Mouse (Mus musculus) limb, embryonic 14.5 days (tissue): ENCODE results near the gene Rfc1. TPM values are rescaled to one million over a fixed set of nuclear protein-coding genes. Genes with fewer than 3 reads are reported as not detected.
"Not testable (repeated sequence)": the region's sequence is repeated elsewhere in the genome, so short reads cannot be mapped to it uniquely, and the experiment has no call there.

ENCODE experiments used
- ATAC-seq: fragments of 200-750 bp; cut with Nextera tagmentation; 2 replicates; pipeline ENCODE4 v1.8.0; 2017; ENCODE audit warnings: low read depth, moderate number of reproducible peaks, moderate TSS enrichment; ENCODE audit not compliant: low FRiP score
- DNase-seq: peaks from one replicate; pipeline ENCODE4 v3.0.0-alpha.2; 2015; ENCODE audit warnings: low spot score
- H3K27ac ChIP-seq: fragments of 300-500 bp; sonication (generic); replicated peaks from 2 replicates; pipeline ENCODE4 v1.5.1; 2014; ENCODE audit warnings: low read depth, mild to moderate bottlenecking, low read length, moderate library complexity, mixed read lengths
- H3K27me3 ChIP-seq: fragments of 300-500 bp; sonication (generic); 2 replicates; pipeline ENCODE4 v1.6.1; 2014; ENCODE audit warnings: low read length, mixed read lengths; ENCODE audit not compliant: control insufficient read depth, insufficient read depth
- H3K36me3 ChIP-seq: fragments of 300-500 bp; sonication (generic); 2 replicates; pipeline ENCODE4 v1.6.1; 2014; ENCODE audit warnings: mild to moderate bottlenecking, low read length, moderate library complexity, mixed read lengths; ENCODE audit not compliant: control insufficient read depth, insufficient read depth
- H3K4me1 ChIP-seq: fragments of 300-500 bp; sonication (generic); 2 replicates; pipeline ENCODE4 v1.6.1; 2014; ENCODE audit warnings: antibody characterized with exemption, low read length, mixed read lengths; ENCODE audit not compliant: control insufficient read depth, insufficient read depth
- H3K4me2 ChIP-seq: fragments of 300-500 bp; sonication (generic); replicated peaks from 2 replicates; pipeline ENCODE4 v1.6.1; 2014; ENCODE audit warnings: low read depth, mild to moderate bottlenecking, low read length, moderate library complexity; ENCODE audit not compliant: severe bottlenecking
- H3K4me3 ChIP-seq: fragments of 300-500 bp; sonication (generic); replicated peaks from 2 replicates; pipeline ENCODE4 v1.5.1; 2014; ENCODE audit warnings: low read length
- H3K9ac ChIP-seq: fragments of 300-500 bp; sonication (generic); 2 replicates; pipeline ENCODE4 v1.6.1; 2014; ENCODE audit warnings: mild to moderate bottlenecking, low read depth, low read length, moderate library complexity; ENCODE audit not compliant: severe bottlenecking
- H3K9me3 ChIP-seq: fragments of 300-500 bp; sonication (generic); 2 replicates; pipeline ENCODE4 v1.6.1; 2016; ENCODE audit warnings: low read length; ENCODE audit not compliant: control insufficient read depth
- POLR2A ChIP-seq: fragments of 200-500 bp; IDR thresholded peaks from 2 replicates; pipeline ENCODE4 v1.8.0; 2012; ENCODE audit warnings: inconsistent platforms, mild to moderate bottlenecking, moderate library complexity, borderline replicate concordance; ENCODE audit not compliant: insufficient read depth, insufficient read length; ENCODE audit errors: extremely low read depth
- WGBS: fragments of 180-500 bp; shearing (Covaris S2); extraction: QIAGEN DNeasy Blood & Tissue Kit; methylation state at CpG from one replicate; pipeline ENCODE4 v1.1.7; 2014; 5-methylcytosine and 5-hydroxymethylcytosine counted together
- polyA plus RNA-seq, 2 experiments: library from polyadenylated mRNA; depleted of rRNA in 1 of 2; stranded (reverse) in 1 of 2; unstranded in 1 of 2; fragments of >200 nt; fragmentation: Nextera tagmentation in 1 of 2; extraction: Ambion mirVana in 1 of 2; gene quantifications; 2 replicates each; pipeline versions ENCODE4 v1.2.1 to v1.2.3; 2012 to 2014

Rfc1 gene
- polyA plus RNA-seq, 2 experiments: 50.1 to 92.1 TPM

DNA sequence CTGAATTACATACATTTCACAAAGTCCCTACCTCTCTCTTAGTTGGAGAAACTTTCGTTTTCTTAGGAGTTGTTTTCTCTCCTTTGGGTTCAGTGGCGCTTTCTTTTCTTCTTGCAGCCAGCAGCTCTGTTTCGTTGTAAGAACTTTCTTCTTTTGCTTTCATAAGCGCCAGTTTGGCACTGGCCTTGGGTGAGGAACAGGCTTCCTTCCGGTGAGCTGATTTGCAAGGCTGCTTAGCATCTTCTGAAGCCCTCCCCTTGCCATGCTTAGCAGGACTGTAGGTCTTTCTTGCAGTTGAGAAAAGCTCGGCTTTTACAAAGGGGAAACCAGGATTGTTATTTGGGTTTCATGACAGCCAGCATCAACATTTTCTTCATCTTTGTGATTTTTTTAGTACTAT is 41.8 kb downstream of the Rfc1 start:
- whole genome bisulfite sequencing: 93% methylated on average over 6 of the region's 6 CpGs
- peaks cover 82% of the 10 kb centered on the region for H3K36me3 ChIP-seq

GRCm38 (mm10) chr5:65289009-65289408 is 46.5 kb downstream of the Rfc1 start:
- H3K27ac ChIP-seq, DNase-seq, H3K9ac ChIP-seq, H3K27me3 ChIP-seq, H3K4me1 ChIP-seq, H3K4me3 ChIP-seq, H3K4me2 ChIP-seq, ATAC-seq, H3K9me3 ChIP-seq: not testable (repeated sequence)
- peaks cover 87% of the 10 kb centered on the region for H3K36me3 ChIP-seq
- 91% methylated on average over 8 of the region's 8 CpGs for WGBS

More for the DNA sequence above, 41.8 kb downstream of the Rfc1 start:
- no peaks in the 10 kb centered on the region for H3K9me3 ChIP-seq
- no peak for TF ChIP-seq POLR2A
- no peak overlapping the region for H3K4me3 ChIP-seq
- no peak overlapping the region for H3K4me2 ChIP-seq
- ATAC-seq (no peak), DNase-seq (no peak)
- no peaks in the 10 kb centered on the region for H3K4me1 ChIP-seq
- H3K27me3 ChIP-seq: no peaks in the 10 kb centered on the region
- H3K9ac ChIP-seq: no peak overlapping the region
- H3K27ac ChIP-seq: no peak overlapping the region

- Histone ChIP-seq H3K27ac (no peak overlapping the region), H3K9ac (no peak overlapping the region), H3K27me3 (no peaks in the 10 kb centered on the region), H3K9me3 (0 out of 2 replicates have a peak, but pooled peaks cover 4% of the 10 kb centered on the region), H3K36me3 (peaks cover 81% of the 10 kb centered on the region), H3K4me2 (no peak overlapping the region), H3K4me3 (no peak overlapping the region), H3K4me1 (no peaks in the 10 kb centered on the region)
- 88% methylated on average over 24 of the region's 24 CpGs for WGBS
- peak; percentile 13 for DNase-seq
- ATAC-seq: no peak
- no peak for TF ChIP-seq POLR2A
Observed at GRCm38 (mm10) chr5:65287751-65288701, 47.4 kb downstream of the Rfc1 start.

DNA sequence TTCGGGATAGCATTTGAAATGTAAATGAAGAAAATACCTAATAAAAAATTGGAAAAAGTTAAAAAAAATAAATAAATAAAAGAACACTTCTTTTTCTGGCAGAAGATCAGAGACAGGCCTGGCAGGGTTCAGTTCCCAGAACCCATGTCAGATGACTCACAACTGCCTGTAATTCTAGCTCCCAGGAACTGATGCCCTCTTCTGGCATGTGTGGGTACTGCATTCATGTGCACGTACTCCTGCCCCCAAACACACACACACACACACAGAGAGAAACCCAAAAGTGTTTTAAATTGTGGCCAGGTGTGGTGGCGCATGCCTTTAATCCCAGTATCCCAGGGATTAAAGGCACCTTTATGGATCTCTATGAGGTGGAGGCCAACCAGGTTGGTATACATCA is 51.3 kb downstream of the Rfc1 start:
- no peak overlapping the region for H3K9ac ChIP-seq
- WGBS: 91% methylated on average over 3 of the region's 3 CpGs
- no peaks in the 10 kb centered on the region for H3K4me1 ChIP-seq
- H3K4me3 ChIP-seq: no peak overlapping the region
- ATAC-seq (no peak), DNase-seq (no peak)
- no peak overlapping the region for H3K27ac ChIP-seq
- 0 out of 2 replicates have a peak, but pooled peaks cover 4% of the 10 kb centered on the region for H3K9me3 ChIP-seq
- H3K4me2 ChIP-seq: no peak overlapping the region
- TF ChIP-seq POLR2A: no peak
- peaks cover 64% of the 10 kb centered on the region for H3K36me3 ChIP-seq
- H3K27me3 ChIP-seq: no peaks in the 10 kb centered on the region

DNA sequence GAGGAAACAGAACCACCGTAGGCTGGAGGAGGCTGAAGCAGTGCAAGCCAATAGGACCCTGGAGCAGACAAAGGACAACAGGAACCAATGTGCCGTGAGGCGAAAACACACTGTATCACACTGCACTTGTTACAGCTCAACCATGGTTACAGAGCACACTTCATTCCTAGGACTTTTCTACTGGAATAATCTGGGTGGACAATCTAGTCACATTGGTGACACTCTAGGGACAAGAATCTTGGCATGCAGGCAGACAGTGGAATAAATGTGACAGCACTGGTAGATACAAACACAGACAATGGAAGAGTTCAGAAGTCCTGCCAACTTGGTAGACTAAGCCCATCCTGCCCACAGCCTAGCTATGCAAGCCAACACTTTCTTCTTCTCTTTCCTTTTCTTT is 54.3 kb downstream of the Rfc1 start:
- Histone ChIP-seq H3K36me3 (peaks cover 63% of the 10 kb centered on the region), H3K9ac (no peak overlapping the region)
- 93% methylated on average over 3 of the region's 3 CpGs for WGBS

More for the DNA sequence above, 54.3 kb downstream of the Rfc1 start:
- TF ChIP-seq POLR2A: no peak
- H3K4me2 ChIP-seq: no peak overlapping the region
- no peak overlapping the region for H3K4me3 ChIP-seq
- DNase-seq (no peak), ATAC-seq (no peak)
- no peaks in the 10 kb centered on the region for H3K27me3 ChIP-seq
- H3K9me3 ChIP-seq: 0 out of 2 replicates have a peak, but pooled peaks cover 4% of the 10 kb centered on the region
- H3K27ac ChIP-seq: no peak overlapping the region
- H3K4me1 ChIP-seq: no peaks in the 10 kb centered on the region
